Mouse (Mus musculus): ENCODE data around the gene Crip3. TPM values are rescaled to one million over a fixed set of nuclear protein-coding genes. Genes with fewer than 3 reads are reported as not detected.
A peak's percentile ranks its signal among the peaks of the same experiment; 100 is the strongest.

Crip3 gene
- under 1 TPM; 0.33 to 0.66 TPM for total RNA-seq (2021)
- long read RNA-seq, experiment 1 = 0 reads
- long read RNA-seq, experiment 2 = 0 reads

- no peak for TF ChIP-seq CTCF (IDR thresholded peaks at IDR 0.05)
- Histone ChIP-seq H3K4me3 (no peak within 1 kb of the TSS), H3K27ac (no peak within 1 kb of the TSS)
- DNase-seq = no peak
- intact Hi-C loops (cut with DNase I) = no loop called here
Observed at GRCm38 (mm10) chr17:46428761-46429414, at the start of gene Crip3. Crip3 (plus strand) TSS chr17:46428926.

- peak within 1 kb of the TSS; percentile 95 for H3K4me3 ChIP-seq
- peak; percentile 11; the same call in 1 of the 2 replicates for TF ChIP-seq CTCF (IDR thresholded peaks at IDR 0.05)
- intact Hi-C loops (cut with DNase I) = loop anchor here (5.0 kb wide), 1 partner anchor 116 kb away; no protein-coding TSS in a partner anchor
- H3K27ac ChIP-seq = peak within 1 kb of the TSS; percentile 92
- peak; percentile 98 for DNase-seq
Observed at GRCm38 (mm10) chr17:46383294-46384060, 45.2 kb upstream of the Crip3 start, which contains the start of gene Zfp318. Zfp318 (plus strand) TSS chr17:46383731.

- DNase-seq = peak; percentile 53
- no peak for TF ChIP-seq CTCF (IDR thresholded peaks at IDR 0.05)
- Histone ChIP-seq H3K4me3 (peak overlapping the region; percentile 95), H3K27ac (peak overlapping the region; percentile 92)
- intact Hi-C loops (cut with DNase I) = loop anchor here (5.0 kb wide), 1 partner anchor 117 kb away; no protein-coding TSS in a partner anchor
Observed at GRCm38 (mm10) chr17:46384061-46384801, 44.5 kb upstream of the Crip3 start.

- intact Hi-C loops (cut with DNase I) = no loop called here
- TF ChIP-seq CTCF (IDR thresholded peaks at IDR 0.05) = no peak
- Histone ChIP-seq H3K27ac (no peak overlapping the region), H3K4me3 (no peak overlapping the region)
- DNase-seq = no peak
Observed at GRCm38 (mm10) chr17:46388200-46388599, 40.5 kb upstream of the Crip3 start.

GRCm38 (mm10) chr17:46393012-46393411 lies 35.7 kb upstream of the Crip3 start:
- DNase-seq = peak; percentile 34
- intact Hi-C loops (cut with DNase I) = no loop called here

GRCm38 (mm10) chr17:46394631-46395030 lies 34.1 kb upstream of the Crip3 start:
- no peak for TF ChIP-seq CTCF (IDR thresholded peaks at IDR 0.05)
- intact Hi-C loops (cut with DNase I) = no loop called here
- DNase-seq = no peak
- Histone ChIP-seq H3K27ac (no peak overlapping the region), H3K4me3 (no peak overlapping the region)

More at GRCm38 (mm10) chr17:46393012-46393411, 35.7 kb upstream of the Crip3 start:
- H3K4me3 ChIP-seq = no peak overlapping the region
- TF ChIP-seq CTCF (IDR thresholded peaks at IDR 0.05) = peak; percentile 63
- H3K27ac ChIP-seq = no peak overlapping the region

- intact Hi-C loops (cut with DNase I) = no loop called here
- peak; percentile 46 for TF ChIP-seq CTCF (IDR thresholded peaks at IDR 0.05)
- DNase-seq = no peak
- no peak overlapping the region for H3K27ac ChIP-seq
- H3K4me3 ChIP-seq = no peak overlapping the region
Observed at GRCm38 (mm10) chr17:46408478-46408877, 20.2 kb upstream of the Crip3 start.

- DNase-seq = peak; percentile 67
- no peak overlapping the region; the same call in 1 of the 2 replicates for H3K27ac ChIP-seq
- peak overlapping the region; percentile 19 for H3K4me3 ChIP-seq
- intact Hi-C loops (cut with DNase I) = no loop called here
- TF ChIP-seq CTCF (IDR thresholded peaks at IDR 0.05) = no peak
Observed at GRCm38 (mm10) chr17:46418628-46419027, 10.1 kb upstream of the Crip3 start.

- TF ChIP-seq CTCF (IDR thresholded peaks at IDR 0.05) = no peak; the same call in 1 of the 2 replicates
- DNase-seq = no peak
- no peak overlapping the region for H3K4me3 ChIP-seq
- H3K27ac ChIP-seq = no peak overlapping the region
- intact Hi-C loops (cut with DNase I) = no loop called here
Observed at GRCm38 (mm10) chr17:46419717-46420116, 9.0 kb upstream of the Crip3 start.

GRCm38 (mm10) chr17:46426496-46426895 lies 2.2 kb upstream of the Crip3 start:
- Histone ChIP-seq H3K27ac (no peak overlapping the region), H3K4me3 (no peak overlapping the region)
- TF ChIP-seq CTCF (IDR thresholded peaks at IDR 0.05) = no peak
- peak; percentile 42 for DNase-seq
- intact Hi-C loops (cut with DNase I) = no loop called here

- peak overlapping the region; percentile 11; the same call in 1 of the 2 replicates for H3K4me3 ChIP-seq
- H3K27ac ChIP-seq = no peak overlapping the region
- DNase-seq = peak; percentile 47
- intact Hi-C loops (cut with DNase I) = no loop called here
- no peak for TF ChIP-seq CTCF (IDR thresholded peaks at IDR 0.05)
Observed at GRCm38 (mm10) chr17:46433627-46434026, 4.9 kb downstream of the Crip3 start.

GRCm38 (mm10) chr17:46436672-46437366 lies 8.1 kb downstream of the Crip3 start:
- DNase-seq = peak; percentile 74
- intact Hi-C loops (cut with DNase I) = no loop called here
- no peak overlapping the region for H3K4me3 ChIP-seq
- no peak overlapping the region for H3K27ac ChIP-seq
- peak; percentile 67 for TF ChIP-seq CTCF (IDR thresholded peaks at IDR 0.05)

Measured in gastrocnemius, adult 2 months (tissue).